Mouse (Mus musculus) myocyte (in vitro differentiated cells): ENCODE data around the gene Ppp1r35. TPM values are rescaled to one million over a fixed set of nuclear protein-coding genes. Genes with fewer than 3 reads are reported as not detected.

Experiments used
- H3K27me3 ChIP-seq: one replicate; pipeline ENCODE4 v1.6.1; 2011; ENCODE audit not compliant: control insufficient read depth, insufficient read depth, insufficient read length
- H3K36me3 ChIP-seq: one replicate; pipeline ENCODE4 v1.6.1; 2011; ENCODE audit not compliant: control insufficient read depth, insufficient read depth
- H3K4me2 ChIP-seq: one replicate; pipeline ENCODE4 v1.6.1; 2011; ENCODE audit warnings: low read depth, control low read depth
- H3K4me3 ChIP-seq: one replicate; pipeline ENCODE4 v1.5.1; 2011; ENCODE audit warnings: mild to moderate bottlenecking, control low read depth, moderate library complexity
- H3K79me2 ChIP-seq: one replicate; pipeline ENCODE4 v1.6.1; 2011; ENCODE audit not compliant: control insufficient read depth, insufficient read depth
- H3ac ChIP-seq: one replicate; pipeline ENCODE4 v1.6.1; 2011; ENCODE audit not compliant: control insufficient read depth, insufficient read length
- CEBPB ChIP-seq: IDR thresholded peaks from 2 replicates; pipeline ENCODE4 v1.6.1; 2011; ENCODE audit warnings: mild to moderate bottlenecking, moderate library complexity; ENCODE audit not compliant: poor library complexity, insufficient read depth, severe bottlenecking
- E2F4 ChIP-seq: IDR thresholded peaks from one replicate; pipeline ENCODE4 v1.6.1; 2011; ENCODE audit warnings: mild to moderate bottlenecking, control low read depth, moderate library complexity; ENCODE audit not compliant: insufficient read depth
- MAX ChIP-seq: IDR thresholded peaks from one replicate; pipeline ENCODE4 v1.6.1; 2011; ENCODE audit warnings: low read depth, mild to moderate bottlenecking, control low read depth
- MYOD1 ChIP-seq, 3 experiments: IDR thresholded peaks; one replicate each; pipeline ENCODE4 v1.6.1; 2011; ENCODE audit warnings: control low read depth in 2 of 3, low read depth in 2 of 3, mild to moderate bottlenecking in 2 of 3, moderate library complexity in 1 of 3; ENCODE audit not compliant: insufficient read length in 2 of 3, control insufficient read depth in 1 of 3
- MYOG ChIP-seq, 3 experiments: IDR thresholded peaks; one replicate each; pipeline ENCODE4 v1.6.1; 2011; ENCODE audit warnings: control low read depth in 2 of 3, low read depth in 2 of 3, mild to moderate bottlenecking in 2 of 3; ENCODE audit not compliant: insufficient read length in 2 of 3, control insufficient read depth in 1 of 3, insufficient read depth in 1 of 3
- POLR2A ChIP-seq: IDR thresholded peaks from one replicate; pipeline ENCODE4 v1.6.1; 2011; ENCODE audit warnings: low read depth, mild to moderate bottlenecking, control low read depth, moderate library complexity; ENCODE audit not compliant: insufficient read length
- POLR2AphosphoS2 ChIP-seq: IDR thresholded peaks from one replicate; pipeline ENCODE4 v1.6.1; 2011; ENCODE audit warnings: low read depth, control low read depth; ENCODE audit not compliant: insufficient read length
- REST ChIP-seq: IDR thresholded peaks from one replicate; pipeline ENCODE4 v1.6.1; 2011; ENCODE audit warnings: mild to moderate bottlenecking, control low read depth, moderate library complexity; ENCODE audit not compliant: insufficient read depth, insufficient read length
- SRF ChIP-seq: IDR thresholded peaks from one replicate; pipeline ENCODE4 v1.6.1; 2011; ENCODE audit warnings: low read depth; ENCODE audit not compliant: control insufficient read depth, insufficient read length
- TCF12 ChIP-seq: IDR thresholded peaks from one replicate; pipeline ENCODE4 v1.6.1; 2011; ENCODE audit warnings: mild to moderate bottlenecking, control low read depth; ENCODE audit not compliant: poor library complexity, insufficient read depth, severe bottlenecking
- TCF3 ChIP-seq: IDR thresholded peaks from one replicate; pipeline ENCODE4 v1.6.1; 2011; ENCODE audit warnings: low read depth, control low read depth; ENCODE audit not compliant: insufficient read length
- USF1 ChIP-seq: IDR thresholded peaks from one replicate; pipeline ENCODE4 v1.6.1; 2011; ENCODE audit warnings: low read depth, mild to moderate bottlenecking, control low read depth, moderate library complexity
- polyA plus RNA-seq: library from polyadenylated mRNA; unstranded; fragments of >200 nt; fragmentation: generic; extraction: Trizol; gene quantifications from one replicate; pipeline ENCODE4 v1.2.1, GENCODE M21; 2012; ENCODE audit warnings: missing spikeins

Gene Ppp1r35
- polyA plus RNA-seq, 1 experiment: 40.4 TPM

- no peaks in the 10 kb centered on the region for H3K36me3 ChIP-seq
- no peak for TF ChIP-seq CEBPB
- no peak for TF ChIP-seq TCF3
- TF ChIP-seq TCF12: no peak
- TF ChIP-seq MYOG (IDR thresholded peaks at IDR 0.05; ENCODE audit: control insufficient read depth in 1 of 3, insufficient read depth in 1 of 3, insufficient read length in 2 of 3, low read depth in 2 of 3): no peak
- TF ChIP-seq MAX: no peak
- TF ChIP-seq USF1: no peak
- no peak for TF ChIP-seq REST
- no peak for TF ChIP-seq POLR2AphosphoS2
- no peak for TF ChIP-seq E2F4
- TF ChIP-seq MYOD1 (IDR thresholded peaks at IDR 0.05; ENCODE audit: control insufficient read depth in 1 of 3, insufficient read length in 2 of 3, low read depth in 2 of 3): no peak
- TF ChIP-seq SRF: no peak
Measured at GRCm38 (mm10) chr5:137808316-137808715, 29.7 kb downstream of the Ppp1r35 start.

GRCm38 (mm10) chr5:137817466-137818222 is 39.0 kb downstream of the Ppp1r35 start:
- H3K27me3 ChIP-seq: peaks cover 4% of the 10 kb centered on the region
- no peak overlapping the region for H3K4me3 ChIP-seq
- no peaks in the 10 kb centered on the region for H3K79me2 ChIP-seq
- TF ChIP-seq REST (no peak), MAX (no peak), E2F4 (no peak), POLR2A (no peak), USF1 (no peak), MYOG (IDR thresholded peaks at IDR 0.05; ENCODE audit: control insufficient read depth in 1 of 3, insufficient read depth in 1 of 3, insufficient read length in 2 of 3, low read depth in 2 of 3) (no peak), MYOD1 (IDR thresholded peaks at IDR 0.05; ENCODE audit: control insufficient read depth in 1 of 3, insufficient read length in 2 of 3, low read depth in 2 of 3) (no peak), CEBPB (no peak), SRF (no peak), TCF3 (no peak), TCF12 (no peak), POLR2AphosphoS2 (no peak)
- no peak overlapping the region for H3ac ChIP-seq
- peak overlapping the region; percentile 21 for H3K4me2 ChIP-seq
- H3K36me3 ChIP-seq: no peaks in the 10 kb centered on the region

More at GRCm38 (mm10) chr5:137808316-137808715, 29.7 kb downstream of the Ppp1r35 start:
- Histone ChIP-seq H3K27me3 (no peaks in the 10 kb centered on the region), H3ac (no peak overlapping the region), H3K4me3 (no peak overlapping the region), H3K4me2 (no peak overlapping the region), H3K79me2 (no peaks in the 10 kb centered on the region)

DNA sequence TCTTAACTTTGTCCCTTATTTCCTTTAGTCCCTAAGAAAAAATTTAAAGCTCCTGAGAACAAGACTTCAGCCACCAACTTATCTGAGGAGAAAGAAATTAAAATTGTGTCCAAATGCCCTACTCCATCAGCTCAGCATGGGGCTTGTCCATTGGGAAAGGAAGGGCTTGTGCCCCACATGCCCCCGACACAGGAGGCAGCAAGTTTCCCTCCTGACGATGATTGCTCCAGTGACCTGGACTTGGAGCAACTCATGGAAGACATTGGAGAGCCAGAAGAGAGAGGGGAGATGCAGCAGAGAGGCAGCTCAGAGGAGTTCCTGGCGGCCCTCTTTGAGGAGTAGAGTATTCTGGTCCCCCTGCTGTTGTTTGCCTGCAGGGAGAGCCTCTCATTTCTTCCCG is 43.5 kb downstream of the Ppp1r35 start:
- no peak for TF ChIP-seq TCF12
- TF ChIP-seq REST: no peak
- TF ChIP-seq MYOG (IDR thresholded peaks at IDR 0.05; ENCODE audit: control insufficient read depth in 1 of 3, insufficient read depth in 1 of 3, insufficient read length in 2 of 3, low read depth in 2 of 3): no peak
- TF ChIP-seq MYOD1 (IDR thresholded peaks at IDR 0.05; ENCODE audit: control insufficient read depth in 1 of 3, insufficient read length in 2 of 3, low read depth in 2 of 3): no peak
- TF ChIP-seq TCF3: no peak
- no peak for TF ChIP-seq USF1
- TF ChIP-seq CEBPB: no peak
- TF ChIP-seq SRF: no peak
- no peak for TF ChIP-seq E2F4
- no peak for TF ChIP-seq POLR2AphosphoS2
- no peak for TF ChIP-seq MAX
- Histone ChIP-seq H3K4me3 (no peak overlapping the region), H3K79me2 (no peaks in the 10 kb centered on the region), H3K36me3 (no peaks in the 10 kb centered on the region), H3ac (no peak overlapping the region), H3K27me3 (peaks cover 11% of the 10 kb centered on the region), H3K4me2 (no peak overlapping the region)

GRCm38 (mm10) chr5:137822602-137823001 is 44.0 kb downstream of the Ppp1r35 start:
- Histone ChIP-seq H3K36me3 (no peaks in the 10 kb centered on the region), H3K27me3 (peaks cover 11% of the 10 kb centered on the region), H3ac (no peak overlapping the region), H3K79me2 (no peaks in the 10 kb centered on the region), H3K4me2 (no peak overlapping the region), H3K4me3 (no peak overlapping the region)
- TF ChIP-seq REST (no peak), MYOD1 (IDR thresholded peaks at IDR 0.05; ENCODE audit: control insufficient read depth in 1 of 3, insufficient read length in 2 of 3, low read depth in 2 of 3) (peak; percentile 19 to 57 (median 28)), MYOG (IDR thresholded peaks at IDR 0.05; ENCODE audit: control insufficient read depth in 1 of 3, insufficient read depth in 1 of 3, insufficient read length in 2 of 3, low read depth in 2 of 3) (peak in 1 of 3 experiments; percentile 42)
